Mouse (Mus musculus) adrenal gland, adult 2 months (tissue): ENCODE results near the gene Clstn3. TPM values are rescaled to one million over a fixed set of nuclear protein-coding genes. Genes with fewer than 3 reads are reported as not detected.
A peak's percentile ranks its signal among the peaks of the same experiment; 100 is the strongest.
"Not testable (repeated sequence)": the region's sequence is repeated elsewhere in the genome, so short reads cannot be mapped to it uniquely, and the experiment has no call there.

Experiments
- DNase-seq: peaks from one replicate; pipeline ENCODE4 v3.0.0; 2021
- polyA plus RNA-seq: library from polyadenylated mRNA; depleted of rRNA; stranded (reverse); fragments of >200 nt; gene quantifications from 2 replicates; pipeline ENCODE4 v1.2.3, GENCODE M21; 2012
- total RNA-seq, 2 experiments: library from RNA; stranded (reverse); gene quantifications; 2 replicates each; pipeline ENCODE4 v1.2.3; 2021

Gene Clstn3
- total and polyA plus RNA-seq, 3 experiments = 62.4 to 146 (median 91.8) TPM

- DNase-seq = no peak
Measured at GRCm38 (mm10) chr6:124479573-124479930, 15.0 kb upstream of the Clstn3 start.

GRCm38 (mm10) chr6:124478874-124479572, 14.4 kb upstream of the Clstn3 start:
- DNase-seq = no peak

GRCm38 (mm10) chr6:124477922-124478651, 13.5 kb upstream of the Clstn3 start:
- peak; percentile 42 for DNase-seq

GRCm38 (mm10) chr6:124477221-124477655, 12.6 kb upstream of the Clstn3 start:
- DNase-seq = no peak

- DNase-seq = no peak
Measured at GRCm38 (mm10) chr6:124476796-124477195, 12.2 kb upstream of the Clstn3 start.

GRCm38 (mm10) chr6:124476216-124476615, 11.6 kb upstream of the Clstn3 start:
- no peak for DNase-seq

- not testable (repeated sequence) for DNase-seq
Measured at GRCm38 (mm10) chr6:124475335-124476075, 10.9 kb upstream of the Clstn3 start.

- no peak for DNase-seq
Measured at GRCm38 (mm10) chr6:124474621-124475020, 10.0 kb upstream of the Clstn3 start.

GRCm38 (mm10) chr6:124472801-124473200, 8.2 kb upstream of the Clstn3 start:
- DNase-seq = peak; percentile 51

GRCm38 (mm10) chr6:124471783-124472638, 7.4 kb upstream of the Clstn3 start:
- DNase-seq = not testable (repeated sequence)

- DNase-seq = peak; percentile 63
Measured at GRCm38 (mm10) chr6:124471121-124471520, 6.5 kb upstream of the Clstn3 start.

- DNase-seq = no peak
Measured at GRCm38 (mm10) chr6:124465729-124466128, 1.1 kb upstream of the Clstn3 start.

GRCm38 (mm10) chr6:124465299-124465698, 705 bp upstream of the Clstn3 start:
- DNase-seq = no peak

- no peak for DNase-seq
Measured at GRCm38 (mm10) chr6:124463881-124464291, 708 bp downstream of the Clstn3 start.

- DNase-seq = no peak
Measured at GRCm38 (mm10) chr6:124459388-124459787, 5.2 kb downstream of the Clstn3 start.

GRCm38 (mm10) chr6:124458505-124458904, 6.1 kb downstream of the Clstn3 start:
- DNase-seq = no peak

- no peak for DNase-seq
Measured at GRCm38 (mm10) chr6:124457827-124458226, 6.8 kb downstream of the Clstn3 start.

GRCm38 (mm10) chr6:124456243-124456642, 8.4 kb downstream of the Clstn3 start:
- DNase-seq = no peak

GRCm38 (mm10) chr6:124453756-124454155, 10.8 kb downstream of the Clstn3 start:
- DNase-seq = no peak

GRCm38 (mm10) chr6:124451995-124452394, 12.6 kb downstream of the Clstn3 start:
- no peak for DNase-seq

GRCm38 (mm10) chr6:124449668-124450383, 14.8 kb downstream of the Clstn3 start:
- no peak for DNase-seq
